Mouse (Mus musculus): ENCODE measurements at regions not wholly inside any gene's neighbourhood (a gene's known extent, or its start where the extent isn't known, plus 50 kb on each side); places are given as distances from the start of the nearest gene placed in this dataset.

DNA sequence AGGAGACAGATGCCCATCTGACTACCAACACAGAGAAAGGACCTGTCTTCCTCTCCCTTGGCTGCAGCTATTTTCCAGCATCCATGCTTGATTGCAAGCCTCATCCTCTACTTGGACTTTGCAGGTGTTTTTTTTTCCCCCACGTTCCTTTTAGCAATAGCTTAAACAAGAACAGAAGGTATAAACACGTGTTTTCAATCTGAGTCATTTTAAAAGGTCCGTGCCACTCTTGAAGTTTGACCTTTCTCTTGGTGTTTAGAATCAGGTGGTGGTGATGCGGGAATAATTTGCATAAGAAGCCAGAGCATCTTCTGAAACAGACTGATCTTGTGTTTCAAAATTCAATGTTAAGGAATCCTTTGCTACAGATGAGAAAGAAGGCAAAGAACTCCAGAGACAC lies 86.3 kb upstream of the App start:
- 72% methylated on average over 4 of the region's 4 CpGs for WGBS
- Histone ChIP-seq H3K4me1 (replicated peaks) (no peaks in the 10 kb centered on the region), H3K4me3 (no peak overlapping the region), H3K27me3 (no peaks in the 10 kb centered on the region), H3K36me3 (no peaks in the 10 kb centered on the region), H3K9me3 (no peaks in the 10 kb centered on the region), H3K27ac (replicated peaks) (no peak overlapping the region), H3K4me2 (no peak overlapping the region), H3K9ac (no peak overlapping the region)
- no peak for ATAC-seq (ENCODE audit: low read depth)

DNA sequence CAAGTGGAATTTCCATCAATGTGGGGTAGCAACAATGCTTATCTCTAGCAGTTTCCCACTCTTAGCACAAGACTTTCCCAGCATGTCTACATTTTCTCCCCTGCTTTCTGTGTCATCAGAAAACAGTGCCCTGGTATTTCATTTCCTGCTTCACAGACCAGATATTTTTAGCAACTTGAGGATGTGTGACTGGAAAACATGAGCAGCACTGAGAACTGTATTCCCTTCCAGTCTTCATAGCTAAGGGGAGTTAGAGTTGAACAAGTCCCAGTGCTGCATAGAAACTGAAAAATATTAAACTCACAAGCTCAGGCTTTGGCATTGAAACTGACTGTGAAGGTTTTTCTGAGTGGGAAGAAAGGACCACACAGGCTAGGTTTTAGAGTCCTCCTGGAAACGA lies 73.7 kb upstream of the App start:
- no peaks in the 10 kb centered on the region for H3K36me3 ChIP-seq
- no peak overlapping the region for H3K27ac ChIP-seq (replicated peaks)
- no peak overlapping the region for H3K4me3 ChIP-seq
- H3K4me2 ChIP-seq = no peak overlapping the region
- 79% methylated on average over 1 of the region's 1 CpGs for WGBS
- H3K9ac ChIP-seq = no peak overlapping the region
- H3K4me1 ChIP-seq (replicated peaks) = no peaks in the 10 kb centered on the region
- H3K9me3 ChIP-seq = no peaks in the 10 kb centered on the region
- no peak for ATAC-seq (ENCODE audit: low read depth)
- H3K27me3 ChIP-seq = no peaks in the 10 kb centered on the region

DNA sequence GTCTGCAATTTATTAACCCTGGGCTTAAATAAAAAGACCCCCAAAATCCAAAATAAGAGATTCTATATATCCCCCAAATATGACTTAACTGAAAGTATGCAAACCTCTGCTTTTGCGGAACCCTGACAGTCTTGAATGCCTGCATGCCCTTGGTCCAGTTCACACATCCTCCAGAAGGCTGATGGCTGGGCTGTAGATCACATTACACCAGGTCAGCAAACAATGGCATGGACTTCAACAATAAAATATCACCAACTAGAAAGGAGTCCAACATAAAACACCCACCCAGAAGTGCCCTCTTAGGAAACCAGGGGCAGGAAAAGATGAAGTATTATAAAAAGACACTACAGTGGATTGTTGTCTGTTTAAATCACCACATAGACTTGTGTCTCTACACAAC lies 59.5 kb upstream of the App start:
- Histone ChIP-seq H3K9me3 (no peaks in the 10 kb centered on the region), H3K36me3 (no peaks in the 10 kb centered on the region), H3K4me1 (replicated peaks) (no peaks in the 10 kb centered on the region), H3K9ac (no peak overlapping the region), H3K4me3 (no peak overlapping the region), H3K4me2 (no peak overlapping the region), H3K27ac (replicated peaks) (no peak overlapping the region), H3K27me3 (no peaks in the 10 kb centered on the region)
- 97% methylated on average over 1 of the region's 1 CpGs for WGBS
- no peak for ATAC-seq (ENCODE audit: low read depth)

DNA sequence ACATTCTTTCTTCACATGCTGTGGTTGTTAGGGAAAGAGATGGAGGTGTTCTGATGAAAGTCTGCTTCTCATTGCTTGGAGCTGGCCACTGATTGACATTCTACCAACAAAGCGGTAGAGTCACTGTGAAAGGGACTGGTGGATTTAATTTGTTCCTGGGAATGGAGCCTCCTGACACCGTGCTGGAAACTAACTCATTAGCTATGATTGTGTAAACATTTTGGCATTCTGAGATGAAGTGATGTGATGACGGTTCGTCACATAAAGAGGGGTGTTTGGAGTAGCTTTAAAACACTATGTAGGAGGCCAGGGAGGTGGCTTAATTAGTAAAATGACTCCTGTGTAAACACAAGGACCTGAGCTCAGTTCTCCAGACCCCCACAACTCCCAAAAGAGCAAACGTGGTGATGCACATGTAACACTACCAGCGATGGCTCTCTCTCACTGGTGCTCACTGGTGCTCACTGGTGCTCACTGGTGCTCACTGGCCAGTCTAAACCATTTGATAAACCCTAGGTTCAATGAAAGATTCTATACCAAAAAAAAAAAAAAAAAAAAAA lies 58.4 kb upstream of the App start:
- ATAC-seq (ENCODE audit: low read depth) = no peak
- Histone ChIP-seq H3K4me2 (no peak overlapping the region), H3K9me3 (no peaks in the 10 kb centered on the region), H3K4me3 (no peak overlapping the region), H3K9ac (no peak overlapping the region), H3K27ac (replicated peaks) (no peak overlapping the region), H3K27me3 (no peaks in the 10 kb centered on the region), H3K36me3 (no peaks in the 10 kb centered on the region), H3K4me1 (replicated peaks) (no peaks in the 10 kb centered on the region)
- WGBS = 87% methylated on average over 6 of the region's 6 CpGs

DNA sequence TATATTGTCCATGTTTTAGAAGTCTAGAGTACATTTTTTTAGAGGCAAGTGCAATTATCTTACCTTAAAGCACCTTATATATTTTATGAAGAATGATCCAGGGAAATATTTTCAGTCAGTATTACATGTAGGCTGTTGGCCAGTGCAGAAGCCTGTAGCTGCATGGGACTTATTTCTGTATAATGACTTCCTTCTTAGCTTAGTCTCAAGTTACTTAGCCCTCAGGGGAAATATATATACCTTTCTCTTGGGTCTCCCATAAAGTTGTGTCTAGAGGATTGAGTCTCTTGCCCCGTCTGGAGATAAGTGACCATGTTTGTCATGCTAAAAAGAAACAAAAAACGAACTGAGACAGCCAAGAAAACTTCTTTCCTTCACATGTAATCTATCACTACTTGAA lies 57.8 kb upstream of the App start:
- Histone ChIP-seq H3K27ac (replicated peaks) (no peak overlapping the region), H3K9ac (no peak overlapping the region), H3K4me2 (no peak overlapping the region), H3K4me1 (replicated peaks) (no peaks in the 10 kb centered on the region), H3K9me3 (no peaks in the 10 kb centered on the region), H3K36me3 (no peaks in the 10 kb centered on the region), H3K4me3 (no peak overlapping the region), H3K27me3 (no peaks in the 10 kb centered on the region)
- whole genome bisulfite sequencing = 70% methylated on average over 2 of the region's 2 CpGs
- ATAC-seq (ENCODE audit: low read depth) = no peak

DNA sequence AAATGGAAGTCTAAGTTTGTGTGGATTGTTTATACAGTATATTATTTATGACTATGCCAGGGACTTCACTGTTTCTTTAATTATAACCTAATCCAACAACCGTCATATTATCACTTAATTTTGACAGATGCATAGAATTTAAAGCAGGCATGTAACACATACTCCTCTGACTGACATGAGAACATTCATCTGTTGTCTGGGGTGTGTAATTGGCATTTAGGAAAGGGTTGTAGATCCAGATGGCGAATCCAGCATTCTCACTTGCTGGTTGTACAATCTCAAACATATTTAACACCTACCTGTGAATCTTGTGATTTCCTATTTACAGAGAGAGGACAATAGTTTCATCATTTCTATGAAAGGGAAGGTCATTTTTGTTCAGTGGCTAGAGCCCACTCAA lies 50.8 kb upstream of the App start:
- H3K36me3 ChIP-seq = no peaks in the 10 kb centered on the region
- H3K4me1 ChIP-seq (replicated peaks) = no peaks in the 10 kb centered on the region
- H3K9ac ChIP-seq = no peak overlapping the region
- H3K27me3 ChIP-seq = no peaks in the 10 kb centered on the region
- no peak overlapping the region for H3K4me3 ChIP-seq
- H3K9me3 ChIP-seq = no peaks in the 10 kb centered on the region
- ATAC-seq (ENCODE audit: low read depth) = no peak
- no peak overlapping the region for H3K27ac ChIP-seq (replicated peaks)
- 83% methylated on average over 2 of the region's 2 CpGs for WGBS
- no peak overlapping the region for H3K4me2 ChIP-seq
